Mouse (Mus musculus) forebrain, embryonic 15.5 days (tissue): ENCODE results near the gene Ahdc1. TPM values are rescaled to one million over a fixed set of nuclear protein-coding genes. Genes with fewer than 3 reads are reported as not detected.

Source experiments
- ATAC-seq: fragments of 200-750 bp; cut with Nextera tagmentation; replicated peaks from 2 replicates; pipeline ENCODE4 v1.8.0; 2017; ENCODE audit warnings: mild to moderate bottlenecking, moderate TSS enrichment, moderate library complexity
- H3K27ac ChIP-seq: fragments of 300-500 bp; sonication (generic); replicated peaks from 2 replicates; pipeline ENCODE4 v1.5.1; 2015; ENCODE audit warnings: mild to moderate bottlenecking, inconsistent platforms
- H3K27me3 ChIP-seq: fragments of 300-500 bp; sonication (generic); 2 replicates; pipeline ENCODE4 v1.6.1; 2015; ENCODE audit warnings: inconsistent platforms
- H3K36me3 ChIP-seq: fragments of 300-500 bp; sonication (generic); 2 replicates; pipeline ENCODE4 v1.6.1; 2015; ENCODE audit warnings: mild to moderate bottlenecking, inconsistent platforms
- H3K4me1 ChIP-seq: fragments of 300-500 bp; sonication (generic); 2 replicates; pipeline ENCODE4 v1.6.1; 2015; ENCODE audit warnings: inconsistent platforms
- H3K4me2 ChIP-seq: fragments of 300-500 bp; sonication (generic); replicated peaks from 2 replicates; pipeline ENCODE4 v1.6.1; 2015; ENCODE audit warnings: mild to moderate bottlenecking, inconsistent platforms
- H3K4me3 ChIP-seq: fragments of 300-500 bp; sonication (generic); 2 replicates; pipeline ENCODE4 v1.5.1; 2015; ENCODE audit warnings: mild to moderate bottlenecking, inconsistent platforms
- H3K9ac ChIP-seq: fragments of 300-500 bp; sonication (generic); replicated peaks from 2 replicates; pipeline ENCODE4 v1.6.1; 2015; ENCODE audit warnings: mild to moderate bottlenecking, inconsistent platforms
- H3K9me3 ChIP-seq: fragments of 300-500 bp; sonication (generic); 2 replicates; pipeline ENCODE4 v1.6.1; 2016; ENCODE audit warnings: inconsistent platforms
- WGBS: fragments of 180-500 bp; shearing (Covaris S2); methylation state at CpG from one replicate; pipeline ENCODE4 v1.1.7; 2015; ENCODE audit warnings: mixed read lengths; 5-methylcytosine and 5-hydroxymethylcytosine counted together
- polyA plus RNA-seq: library from polyadenylated mRNA; unstranded; fragments of >200 nt; fragmentation: Nextera tagmentation; extraction: Ambion mirVana; gene quantifications from 2 replicates; pipeline ENCODE4 v1.2.1, GENCODE M21; 2015

The Ahdc1 gene
- polyA plus RNA-seq, 1 experiment from 2014 or later, result 14.2 TPM

GRCm38 (mm10) chr4:133037798-133038197, 26.7 kb downstream of the Ahdc1 start:
- H3K36me3 ChIP-seq, result no peaks in the 10 kb centered on the region
- peaks cover 59% of the 10 kb centered on the region for H3K4me1 ChIP-seq
- 25% methylated on average over 6 of the region's 6 CpGs for WGBS
- peak overlapping the region; percentile 51 for H3K4me3 ChIP-seq
- no peak overlapping the region for H3K27ac ChIP-seq
- no peak overlapping the region for H3K9ac ChIP-seq
- no peaks in the 10 kb centered on the region for H3K9me3 ChIP-seq
- ATAC-seq, result no peak
- H3K4me2 ChIP-seq, result peak overlapping the region; percentile 99
- 0 out of 2 replicates have a peak, but pooled peaks cover 4% of the 10 kb centered on the region for H3K27me3 ChIP-seq

GRCm38 (mm10) chr4:133038521-133039115, 27.6 kb downstream of the Ahdc1 start:
- H3K9ac ChIP-seq, result peak overlapping the region; percentile 59
- peaks cover 68% of the 10 kb centered on the region for H3K4me1 ChIP-seq
- 0 out of 2 replicates have a peak overlapping the region, but pooled peaks have one; percentile 2 for H3K27ac ChIP-seq
- 0% methylated on average over 55 of the region's 76 CpGs for WGBS
- peak overlapping the region; percentile 51 for H3K4me3 ChIP-seq
- 0 out of 2 replicates have a peak, but pooled peaks cover 4% of the 10 kb centered on the region for H3K27me3 ChIP-seq
- no peaks in the 10 kb centered on the region for H3K9me3 ChIP-seq
- H3K4me2 ChIP-seq, result peak overlapping the region; percentile 99
- ATAC-seq, result peak; percentile 32
- no peaks in the 10 kb centered on the region for H3K36me3 ChIP-seq

- H3K9me3 ChIP-seq, result no peaks in the 10 kb centered on the region
- 0 out of 2 replicates have a peak overlapping the region, but pooled peaks have one; percentile 2 for H3K27ac ChIP-seq
- no peak for ATAC-seq
- no peaks in the 10 kb centered on the region for H3K36me3 ChIP-seq
- peak overlapping the region; percentile 59 for H3K9ac ChIP-seq
- H3K27me3 ChIP-seq, result 0 out of 2 replicates have a peak, but pooled peaks cover 4% of the 10 kb centered on the region
- peaks cover 74% of the 10 kb centered on the region for H3K4me1 ChIP-seq
- H3K4me2 ChIP-seq, result peak overlapping the region; percentile 99
- under 1% methylated on average over 68 of the region's 77 CpGs for WGBS
- peak overlapping the region; percentile 51 for H3K4me3 ChIP-seq
These were observed 28.2 kb downstream of the Ahdc1 start for GRCm38 (mm10) chr4:133039116-133039819.

GRCm38 (mm10) chr4:133039832-133040231, 28.8 kb downstream of the Ahdc1 start:
- H3K27me3 ChIP-seq, result 0 out of 2 replicates have a peak, but pooled peaks cover 4% of the 10 kb centered on the region
- peak overlapping the region; percentile 99 for H3K4me2 ChIP-seq
- WGBS, result 15% methylated on average over 18 of the region's 18 CpGs

GRCm38 (mm10) chr4:133040241-133040904, 29.3 kb downstream of the Ahdc1 start:
- ATAC-seq, result no peak
- 48% methylated on average over 14 of the region's 14 CpGs for WGBS
- 0 out of 2 replicates have a peak overlapping the region, but pooled peaks have one; percentile 99 for H3K4me2 ChIP-seq
- H3K4me1 ChIP-seq, result peaks cover 85% of the 10 kb centered on the region
- H3K4me3 ChIP-seq, result no peak overlapping the region
- H3K9me3 ChIP-seq, result no peaks in the 10 kb centered on the region
- 0 out of 2 replicates have a peak, but pooled peaks cover 4% of the 10 kb centered on the region for H3K27me3 ChIP-seq
- no peak overlapping the region for H3K9ac ChIP-seq
- H3K36me3 ChIP-seq, result no peaks in the 10 kb centered on the region
- no peak overlapping the region for H3K27ac ChIP-seq

More at GRCm38 (mm10) chr4:133039832-133040231, 28.8 kb downstream of the Ahdc1 start:
- H3K4me3 ChIP-seq, result peak overlapping the region; percentile 51; the same call in 1 of the 2 replicates
- H3K4me1 ChIP-seq, result peaks cover 80% of the 10 kb centered on the region
- no peaks in the 10 kb centered on the region for H3K36me3 ChIP-seq
- no peak overlapping the region for H3K27ac ChIP-seq
- H3K9me3 ChIP-seq, result no peaks in the 10 kb centered on the region
- H3K9ac ChIP-seq, result no peak overlapping the region
- ATAC-seq, result no peak

GRCm38 (mm10) chr4:133042244-133042643, 31.2 kb downstream of the Ahdc1 start:
- 43% methylated on average over 4 of the region's 4 CpGs for WGBS
- Histone ChIP-seq H3K4me3 (0 out of 2 replicates have a peak overlapping the region, but pooled peaks have one; percentile 22), H3K9ac (peak overlapping the region; percentile 29; the same call in 1 of the 2 replicates), H3K4me2 (peak overlapping the region; percentile 42), H3K36me3 (no peaks in the 10 kb centered on the region), H3K4me1 (peaks cover 97% of the 10 kb centered on the region), H3K27ac (peak overlapping the region; percentile 87), H3K9me3 (no peaks in the 10 kb centered on the region), H3K27me3 (0 out of 2 replicates have a peak, but pooled peaks cover 2% of the 10 kb centered on the region)
- ATAC-seq, result no peak

GRCm38 (mm10) chr4:133042651-133043635, 31.9 kb downstream of the Ahdc1 start:
- Histone ChIP-seq H3K36me3 (no peaks in the 10 kb centered on the region), H3K4me1 (peaks cover 97% of the 10 kb centered on the region), H3K27ac (peak overlapping the region; percentile 87), H3K4me2 (peak overlapping the region; percentile 42), H3K9me3 (no peaks in the 10 kb centered on the region), H3K27me3 (no peaks in the 10 kb centered on the region), H3K4me3 (peak overlapping the region; percentile 22), H3K9ac (peak overlapping the region; percentile 29)
- ATAC-seq, result peak; percentile 80
- WGBS, result 6% methylated on average over 28 of the region's 28 CpGs

- WGBS, result 43% methylated on average over 6 of the region's 6 CpGs
- no peak for ATAC-seq
- no peaks in the 10 kb centered on the region for H3K27me3 ChIP-seq
- H3K4me1 ChIP-seq, result peaks cover 97% of the 10 kb centered on the region
- no peak overlapping the region for H3K4me3 ChIP-seq
- peak overlapping the region; percentile 87 for H3K27ac ChIP-seq
- no peak overlapping the region for H3K4me2 ChIP-seq
- no peaks in the 10 kb centered on the region for H3K36me3 ChIP-seq
- no peaks in the 10 kb centered on the region for H3K9me3 ChIP-seq
- H3K9ac ChIP-seq, result peak overlapping the region; percentile 27; the same call in 1 of the 2 replicates
These were observed 33.0 kb downstream of the Ahdc1 start for GRCm38 (mm10) chr4:133043798-133044646.

- 0 out of 2 replicates have a peak overlapping the region, but pooled peaks have one; percentile 1 for H3K9ac ChIP-seq
These were observed 33.6 kb downstream of the Ahdc1 start for GRCm38 (mm10) chr4:133044647-133045094.

GRCm38 (mm10) chr4:133045771-133046474, 34.9 kb downstream of the Ahdc1 start:
- Histone ChIP-seq H3K4me2 (no peak overlapping the region), H3K4me1 (peaks cover 96% of the 10 kb centered on the region), H3K4me3 (no peak overlapping the region), H3K36me3 (no peaks in the 10 kb centered on the region), H3K9me3 (no peaks in the 10 kb centered on the region), H3K9ac (0 out of 2 replicates have a peak overlapping the region, but pooled peaks have one; percentile 14), H3K27me3 (no peaks in the 10 kb centered on the region), H3K27ac (peak overlapping the region; percentile 49)
- no peak for ATAC-seq
- WGBS, result 42% methylated on average over 11 of the region's 11 CpGs

More at GRCm38 (mm10) chr4:133044647-133045094, 33.6 kb downstream of the Ahdc1 start:
- Histone ChIP-seq H3K4me2 (no peak overlapping the region), H3K27me3 (no peaks in the 10 kb centered on the region), H3K4me1 (peaks cover 98% of the 10 kb centered on the region), H3K9me3 (no peaks in the 10 kb centered on the region), H3K27ac (0 out of 2 replicates have a peak overlapping the region, but pooled peaks have one; percentile 87), H3K4me3 (no peak overlapping the region), H3K36me3 (no peaks in the 10 kb centered on the region)
- 32% methylated on average over 6 of the region's 6 CpGs for WGBS
- no peak for ATAC-seq
